Mouse (Mus musculus) left cerebral cortex, adult 9 months (tissue): ENCODE measurements around the gene Mad2l2.
"Not testable (repeated sequence)": the region's sequence is repeated elsewhere in the genome, so short reads cannot be mapped to it uniquely, and the experiment has no call there.

ENCODE experiments used
- DNase-seq, 2 experiments: peaks; one replicate each; pipeline ENCODE4 v3.0.0; 2022; ENCODE audit warnings: low spot score in 2 of 2

Gene Mad2l2

DNA sequence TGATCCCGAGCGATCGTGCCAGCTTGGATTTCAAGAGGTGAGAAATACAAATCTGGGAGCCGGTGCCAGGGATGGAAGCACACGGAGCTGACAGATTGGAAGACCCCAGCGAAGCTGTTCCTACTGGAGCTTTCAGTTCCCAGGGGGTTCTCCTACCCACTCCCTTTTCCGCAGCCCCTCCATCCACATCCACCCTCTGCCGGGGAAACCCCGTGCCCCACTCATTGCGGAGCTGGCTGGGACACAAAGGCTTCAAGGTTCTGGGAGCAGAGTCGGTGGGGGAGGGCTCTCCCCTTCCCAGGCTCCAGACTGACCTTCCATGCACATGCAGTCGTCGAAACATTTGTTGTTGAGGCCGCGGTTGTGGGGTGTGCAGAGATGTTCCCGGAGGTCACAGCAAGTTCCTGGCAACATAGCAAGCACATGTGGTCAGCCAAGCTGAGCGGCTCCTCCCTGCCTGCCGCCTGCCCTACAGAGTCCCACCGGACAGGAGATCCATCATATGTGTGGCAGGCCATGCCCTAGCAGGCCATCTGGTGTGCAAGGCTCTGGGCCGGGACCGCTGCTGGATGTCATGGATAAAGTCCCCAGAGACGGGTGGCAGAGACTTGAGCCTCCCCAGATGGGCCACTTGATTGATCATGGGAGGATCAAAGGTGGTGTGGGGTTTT lies 22.4 kb upstream of the Mad2l2 start:
- no peak for DNase-seq

GRCm38 (mm10) chr4:148108565-148109100 lies 21.6 kb upstream of the Mad2l2 start:
- no peak for DNase-seq

DNA sequence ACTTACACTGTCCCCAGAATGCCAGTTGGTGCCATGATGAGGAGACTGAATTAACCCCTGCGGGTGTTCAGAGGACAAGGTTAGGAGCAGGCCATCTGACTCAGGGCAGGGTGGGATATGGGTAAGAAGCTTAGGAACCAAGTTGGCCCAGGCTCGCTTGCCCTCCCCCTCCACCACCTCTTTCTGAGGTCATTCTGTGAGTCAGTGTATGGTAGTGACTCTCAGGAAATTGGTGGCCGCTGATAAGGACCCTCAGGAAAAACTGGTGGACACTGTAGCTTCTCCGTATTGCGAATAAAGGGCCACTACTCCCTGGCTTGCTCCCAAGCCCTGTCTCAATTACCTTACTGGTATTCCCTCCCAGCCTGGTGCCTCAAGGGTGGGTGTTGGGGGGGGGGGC lies 21.0 kb upstream of the Mad2l2 start:
- no peak for DNase-seq

GRCm38 (mm10) chr4:148112519-148112918 lies 17.7 kb upstream of the Mad2l2 start:
- DNase-seq: no peak

DNA sequence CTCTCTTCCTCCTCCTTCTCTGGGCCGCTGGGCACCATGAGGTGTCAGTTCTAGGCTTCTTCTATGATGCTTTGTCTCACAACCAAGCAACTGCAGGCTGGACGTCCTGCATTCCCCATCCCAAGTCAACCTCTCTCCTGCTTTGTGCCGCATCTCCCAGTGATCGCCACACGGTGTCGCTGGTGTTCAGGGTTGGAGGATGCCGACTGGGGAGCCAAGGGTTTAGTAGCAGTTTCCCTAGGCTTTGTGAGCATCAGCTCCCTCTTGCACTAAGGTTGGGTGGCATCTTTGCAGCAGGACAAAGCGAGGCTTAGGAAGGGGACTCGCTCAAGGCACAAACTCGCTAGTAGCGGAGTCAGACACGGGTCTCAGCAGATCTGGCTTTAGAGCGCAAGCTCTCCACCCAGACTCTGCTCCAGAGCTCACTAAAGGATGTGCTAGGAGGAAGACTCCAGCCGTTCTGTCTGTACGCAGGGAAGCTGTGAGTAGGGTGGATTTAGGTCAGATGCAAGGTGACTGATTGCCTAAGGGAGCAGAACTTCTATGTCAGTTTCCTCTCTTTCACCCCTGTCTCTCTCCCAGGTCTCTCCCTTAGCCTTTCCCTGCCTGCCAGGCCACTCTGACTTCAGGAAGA lies 15.3 kb upstream of the Mad2l2 start:
- peak in 1 of 2 experiments; percentile 86 for DNase-seq

DNA sequence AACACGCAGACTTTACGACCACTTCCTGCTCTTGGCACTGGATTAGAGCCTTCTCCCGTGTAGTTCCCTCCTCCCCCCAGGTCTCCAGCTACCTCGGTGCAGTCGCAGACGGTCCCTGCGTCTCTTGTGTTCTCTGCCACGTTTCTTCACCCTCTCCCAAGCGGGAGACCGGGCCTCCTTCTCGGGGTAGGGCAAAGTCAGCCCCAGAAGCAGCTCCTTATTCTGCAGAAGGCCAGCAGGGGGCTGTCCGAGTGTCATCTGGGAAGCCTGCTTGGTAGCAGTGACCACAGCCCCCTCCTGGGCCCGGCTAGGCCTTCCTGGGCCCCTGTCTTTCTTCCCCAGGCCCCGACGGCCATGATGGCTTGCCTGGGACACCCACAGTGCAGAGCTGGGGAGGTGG lies 14.7 kb upstream of the Mad2l2 start:
- no peak for DNase-seq

DNA sequence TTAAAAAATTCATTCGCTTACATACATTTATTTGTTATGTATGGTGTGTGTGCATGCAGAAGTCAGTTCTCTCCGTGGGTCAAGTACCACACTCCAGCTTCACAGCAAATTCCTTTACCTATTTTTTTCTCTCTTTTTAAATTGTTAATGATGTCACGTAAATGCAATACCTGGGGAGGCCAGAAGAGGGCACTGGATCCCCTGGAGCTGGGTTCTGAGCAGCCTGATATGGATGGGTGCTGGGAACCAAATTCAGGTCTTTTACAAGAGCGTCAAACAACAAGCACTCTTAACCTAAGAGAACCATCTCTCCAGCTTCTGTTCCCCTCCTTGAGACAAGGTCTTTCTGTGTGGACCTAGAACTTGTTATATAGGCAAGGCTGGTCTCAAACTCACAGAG lies 13.5 kb upstream of the Mad2l2 start:
- no peak for DNase-seq

DNA sequence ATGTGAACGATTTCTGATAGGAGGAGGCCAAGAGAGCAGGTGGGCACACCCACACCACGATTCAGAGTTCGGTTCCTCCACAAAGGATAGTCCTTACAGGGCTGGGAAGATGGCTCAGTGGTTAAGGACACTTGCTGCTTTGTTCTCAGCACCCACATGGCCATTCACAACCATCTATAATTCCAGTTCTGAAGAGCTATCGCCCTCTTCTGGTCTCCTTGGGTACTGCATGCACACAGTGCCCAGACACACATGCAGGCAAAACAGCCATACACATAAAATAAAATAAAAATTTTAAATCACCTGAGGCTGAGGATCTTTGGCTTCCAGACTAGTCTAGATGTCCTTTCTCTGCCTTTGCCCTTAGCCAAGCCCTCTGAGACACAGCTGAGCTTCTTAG lies 12.8 kb upstream of the Mad2l2 start:
- no peak for DNase-seq

DNA sequence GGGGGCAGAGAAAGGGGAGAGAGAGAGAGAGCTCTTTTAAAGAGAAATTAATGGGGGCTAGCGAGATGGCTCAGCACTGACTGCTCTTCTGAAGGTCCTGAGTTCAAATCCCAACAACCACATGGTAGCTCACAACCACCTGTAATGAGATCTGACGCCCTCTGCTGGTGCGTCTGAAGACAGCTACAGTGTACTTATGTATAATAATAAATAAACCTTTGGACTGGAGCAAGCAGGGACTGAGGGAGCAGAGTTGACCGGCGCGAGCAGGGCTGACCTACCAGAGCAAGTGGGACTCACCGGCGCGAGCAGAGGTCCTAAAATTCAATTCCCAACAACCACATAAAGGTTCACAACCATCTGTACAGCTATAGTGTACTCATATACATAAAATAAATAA lies 10.6 kb upstream of the Mad2l2 start:
- DNase-seq: not testable (repeated sequence)

GRCm38 (mm10) chr4:148120555-148120954 lies 9.6 kb upstream of the Mad2l2 start:
- no peak for DNase-seq

DNA sequence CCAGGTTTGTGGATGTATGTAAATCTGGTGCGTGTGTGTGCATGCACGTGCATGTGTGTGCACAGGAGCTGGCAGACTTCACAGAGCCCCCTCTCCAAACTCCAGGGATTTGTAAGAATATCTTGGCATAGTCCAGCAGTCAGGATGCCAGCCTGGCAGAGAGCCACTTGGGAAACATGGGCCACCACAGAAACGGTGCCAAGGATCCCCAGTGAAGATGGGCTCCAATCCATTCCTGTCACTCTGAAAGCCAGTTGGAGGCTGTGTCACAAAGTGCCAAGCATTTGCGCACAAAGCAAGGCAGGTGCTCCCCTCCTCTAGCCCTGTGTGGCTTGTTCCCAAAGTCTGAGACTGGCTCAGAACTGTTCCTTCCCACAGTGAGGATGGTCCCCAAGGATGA lies 8.8 kb upstream of the Mad2l2 start:
- peak in 1 of 2 experiments; percentile 39 for DNase-seq

- DNase-seq: no peak
These were observed 8.0 kb upstream of the Mad2l2 start for GRCm38 (mm10) chr4:148121982-148122693.

GRCm38 (mm10) chr4:148122694-148123066 lies 7.5 kb upstream of the Mad2l2 start:
- no peak for DNase-seq

DNA sequence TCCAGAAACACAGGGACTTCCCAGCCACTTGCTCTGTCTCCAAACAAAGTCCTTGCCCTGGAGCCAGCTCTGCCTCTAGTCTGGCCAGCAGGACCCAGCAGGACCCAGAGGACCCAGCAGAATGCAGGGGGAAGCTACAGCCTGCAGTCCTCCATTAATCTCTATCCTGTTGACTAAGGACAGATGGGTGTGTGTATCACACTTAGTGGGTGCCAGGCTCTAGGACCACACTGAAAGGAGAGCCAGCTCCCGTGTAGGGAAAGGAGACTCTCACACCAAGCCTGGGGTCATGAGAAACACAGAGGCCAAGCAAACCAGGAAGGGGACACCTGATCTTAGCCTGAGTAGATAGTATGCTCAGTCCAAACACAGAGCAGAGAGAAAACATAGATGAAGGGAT lies 1.9 kb upstream of the Mad2l2 start:
- DNase-seq: no peak

GRCm38 (mm10) chr4:148128672-148129071 lies 1.5 kb upstream of the Mad2l2 start:
- DNase-seq: no peak

DNA sequence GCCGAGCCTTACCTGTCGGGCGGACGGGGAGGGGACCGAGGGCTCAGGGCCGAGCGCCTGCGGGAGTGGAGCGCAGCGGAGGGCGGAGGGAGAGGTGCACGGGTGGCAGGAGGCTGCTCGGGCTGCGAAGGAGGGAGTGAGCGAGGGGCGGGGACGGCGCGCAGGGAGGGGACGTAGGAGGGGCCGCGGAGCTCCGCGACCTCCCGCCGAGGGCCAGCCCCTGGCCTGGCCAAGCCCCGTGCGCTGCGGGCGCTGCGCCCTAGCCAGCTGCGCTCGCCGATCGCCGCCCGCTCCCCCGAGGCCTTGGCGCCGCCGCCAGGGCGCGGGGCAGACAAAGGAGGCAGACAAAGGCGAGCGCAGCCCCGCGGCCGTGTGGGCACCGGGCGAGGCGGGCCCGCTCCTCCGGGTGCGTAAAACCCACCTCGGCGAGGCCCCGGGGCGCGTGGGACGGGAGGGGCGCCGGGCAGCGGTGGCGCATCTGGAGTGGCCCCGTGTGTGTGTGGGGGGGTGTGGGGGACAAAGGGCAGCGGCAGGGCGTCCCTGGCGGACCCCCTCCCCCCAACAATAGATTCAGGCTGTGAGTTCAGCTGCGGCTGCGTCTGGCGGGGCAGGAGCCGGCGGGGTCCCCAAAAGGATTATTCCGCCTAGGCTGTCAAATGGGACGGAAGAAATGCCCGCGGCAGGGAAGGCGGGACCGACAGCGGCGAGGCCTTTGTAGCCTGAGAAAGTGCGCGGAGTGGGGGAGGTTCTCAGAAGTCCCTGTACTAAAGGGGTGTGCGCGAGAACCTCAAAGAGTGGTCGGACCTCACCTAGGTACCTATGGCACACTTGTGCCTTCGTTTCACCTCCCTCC lies 603 bp downstream of the Mad2l2 start, which contains the start of gene Draxin:
TSS of gene Draxin (minus strand) at position 138 of the 853 bp plus-strand sequence.
- DNase-seq: no peak

DNA sequence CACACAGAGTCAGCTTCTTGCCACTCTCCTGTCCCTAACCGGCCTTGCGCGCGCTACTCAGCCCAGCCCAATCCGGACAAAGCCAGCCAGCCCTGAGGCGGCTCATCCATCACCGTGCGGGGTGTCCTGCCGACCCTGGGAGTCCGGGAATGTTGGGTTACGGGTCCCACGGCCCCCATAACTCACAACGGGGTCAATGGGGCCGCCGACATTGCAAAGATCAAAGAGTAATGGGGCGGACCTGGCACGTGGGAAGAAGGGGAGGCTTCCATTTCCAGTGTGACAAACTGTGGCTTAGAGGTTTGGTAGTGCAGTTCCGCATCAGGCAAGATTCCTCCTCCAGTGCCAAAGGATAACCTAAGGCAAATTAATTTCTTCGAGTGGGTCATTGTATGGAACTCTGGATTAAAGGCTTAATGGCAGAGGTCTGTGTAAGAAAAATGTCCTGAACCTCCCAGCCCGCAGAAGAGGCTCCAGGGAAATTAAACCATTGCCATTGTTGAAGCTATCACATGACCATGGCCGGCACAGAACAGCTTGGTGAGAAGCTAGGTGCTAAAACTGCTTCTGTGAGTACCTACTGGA lies 1.4 kb downstream of the Mad2l2 start:
- DNase-seq: no peak

DNA sequence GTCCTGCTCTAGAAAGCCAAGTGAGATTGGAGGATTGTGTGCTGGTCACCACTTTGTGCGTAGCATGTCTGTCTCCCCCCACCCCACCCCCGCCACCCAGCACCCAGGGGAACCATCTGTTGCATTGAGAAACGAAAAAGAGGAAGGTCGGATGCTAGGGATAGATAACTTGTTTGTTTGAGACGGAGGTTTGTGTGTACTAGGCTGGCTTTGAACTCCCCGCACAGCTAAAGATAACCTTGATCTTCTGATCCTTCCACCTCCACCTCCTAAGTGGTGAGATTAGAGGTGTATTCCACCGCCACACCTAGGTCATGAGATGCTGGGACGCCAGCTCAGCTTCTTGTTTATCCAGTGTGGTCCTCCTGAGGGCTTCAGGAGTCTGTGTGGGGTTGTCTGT lies 4.8 kb downstream of the Mad2l2 start:
- DNase-seq: no peak

- no peak for DNase-seq
These were observed 7.3 kb downstream of the Mad2l2 start for GRCm38 (mm10) chr4:148137503-148137902.

GRCm38 (mm10) chr4:148139767-148140097 lies 9.5 kb downstream of the Mad2l2 start:
- no peak for DNase-seq
